Mouse (Mus musculus) CH12.LX (cell line): ENCODE data around the gene Msi2. TPM values are rescaled to one million over a fixed set of nuclear protein-coding genes. Genes with fewer than 3 reads are reported as not detected.
A peak's percentile ranks its signal among the peaks of the same experiment; 100 is the strongest.

ENCODE experiments used
- DNase-seq: peaks from one replicate; pipeline ENCODE4 v3.0.0-alpha.2; 2013; ENCODE audit errors: extremely low read depth
- H3K27ac ChIP-seq: 2 replicates; pipeline ENCODE4 v1.5.1; 2012; ENCODE audit warnings: low read depth, mild to moderate bottlenecking, control low read depth, moderate library complexity; ENCODE audit not compliant: insufficient read depth
- H3K27me3 ChIP-seq: replicated peaks from 2 replicates; pipeline ENCODE3; 2012; ENCODE audit warnings: inconsistent platforms
- H3K36me3 ChIP-seq, 2 experiments: replicated peaks in 1 of 2; 2 replicates each; pipeline versions ENCODE3 to v1.6.1; 2012; ENCODE audit warnings: inconsistent platforms in 1 of 2, low read length in 1 of 2, mild to moderate bottlenecking in 1 of 2, mixed read lengths in 1 of 2, moderate library complexity in 1 of 2; ENCODE audit not compliant: control insufficient read depth in 1 of 2, insufficient read depth in 1 of 2
- H3K4me1 ChIP-seq, 2 experiments: 2 replicates each; pipeline ENCODE4 v1.6.1; 2012; ENCODE audit warnings: inconsistent platforms in 1 of 2, moderate library complexity in 1 of 2; ENCODE audit not compliant: insufficient read depth in 2 of 2, control insufficient read depth in 1 of 2
- H3K4me2 ChIP-seq: 2 replicates; pipeline ENCODE4 v1.6.1; 2012; ENCODE audit warnings: low read depth, mild to moderate bottlenecking, control low read depth; ENCODE audit not compliant: poor library complexity, insufficient read depth, severe bottlenecking
- H3K4me3 ChIP-seq, 3 experiments: fragments of 150-350 bp in 1 of 3; sonication (generic) in 1 of 3; replicated peaks in 1 of 3; 2 replicates each; pipeline versions ENCODE3 to v1.5.1; 2011 to 2012; ENCODE audit warnings: low read depth in 2 of 3, low read length in 2 of 3, mild to moderate bottlenecking in 2 of 3, moderate library complexity in 2 of 3, control low read depth in 1 of 3, improper control_type of control experiment in 1 of 3, inconsistent platforms in 1 of 3, mixed read lengths in 1 of 3; ENCODE audit not compliant: poor library complexity in 1 of 3
- H3K79me2 ChIP-seq: replicated peaks from 2 replicates; pipeline ENCODE4 v1.6.1; 2012; ENCODE audit warnings: mild to moderate bottlenecking, moderate library complexity; ENCODE audit not compliant: control insufficient read depth, poor library complexity, insufficient read depth, severe bottlenecking; ENCODE audit errors: extremely low read depth
- H3K9ac ChIP-seq: 2 replicates; pipeline ENCODE4 v1.6.1; 2012; ENCODE audit warnings: low read depth, mild to moderate bottlenecking, control low read depth, moderate library complexity; ENCODE audit not compliant: insufficient read depth
- H3K9me3 ChIP-seq: replicated peaks from 2 replicates; pipeline ENCODE3; 2012; ENCODE audit warnings: low read length, inconsistent platforms, mixed read lengths
- BHLHE40 ChIP-seq: IDR thresholded peaks from 2 replicates; pipeline ENCODE4 v1.6.1; 2011; ENCODE audit warnings: mild to moderate bottlenecking, low read depth, low read length, improper control_type of control experiment
- CHD1 ChIP-seq: IDR thresholded peaks from 2 replicates; pipeline ENCODE4 v1.6.1; 2012; ENCODE audit warnings: low read depth, low read length, improper control_type of control experiment, inconsistent platforms
- CHD2 ChIP-seq: IDR thresholded peaks from 2 replicates; pipeline ENCODE4 v1.6.1; 2011; ENCODE audit warnings: low read length, improper control_type of control experiment
- CTCF ChIP-seq, 2 experiments: IDR thresholded peaks in 1 of 2; conservative IDR thresholded peaks in 1 of 2; 2 replicates each; pipeline ENCODE4 v1.5.1; 2011 to 2012; ENCODE audit warnings: low read depth in 2 of 2, low read length in 2 of 2, improper control_type of control experiment in 1 of 2, inconsistent platforms in 1 of 2, mild to moderate bottlenecking in 1 of 2, moderate library complexity in 1 of 2
- E2F4 ChIP-seq: IDR thresholded peaks from 2 replicates; pipeline ENCODE4 v1.6.1; 2011; ENCODE audit warnings: low read depth, low read length, improper control_type of control experiment; ENCODE audit not compliant: insufficient replicate concordance
- ETS1 ChIP-seq: conservative IDR thresholded peaks from 2 replicates; pipeline ENCODE4 v1.6.1; 2012; ENCODE audit warnings: low read depth, mild to moderate bottlenecking, inconsistent platforms, low read length, improper control_type of control experiment, moderate library complexity
- HCFC1 ChIP-seq: IDR thresholded peaks from 2 replicates; pipeline ENCODE4 v1.6.1; 2012; ENCODE audit warnings: low read depth, mild to moderate bottlenecking, inconsistent platforms, low read length, improper control_type of control experiment
- IRF4 ChIP-seq: IDR thresholded peaks from 2 replicates; pipeline ENCODE4 v1.6.1; 2014; ENCODE audit warnings: low read depth, mild to moderate bottlenecking, inconsistent platforms, low read length, improper control_type of control experiment
- JUN ChIP-seq: IDR thresholded peaks from 2 replicates; pipeline ENCODE4 v1.6.1; 2011; ENCODE audit warnings: low read depth, mild to moderate bottlenecking, low read length, improper control_type of control experiment, moderate library complexity; ENCODE audit not compliant: insufficient read depth
- JUND ChIP-seq: conservative IDR thresholded peaks from 2 replicates; pipeline ENCODE4 v1.6.1; 2011; ENCODE audit warnings: low read depth, low read length, improper control_type of control experiment
- KAT2A ChIP-seq: IDR thresholded peaks from 2 replicates; pipeline ENCODE4 v1.6.1; 2012; ENCODE audit warnings: low read length, improper control_type of control experiment, inconsistent platforms; ENCODE audit not compliant: insufficient replicate concordance
- MAX ChIP-seq: IDR thresholded peaks from 2 replicates; pipeline ENCODE4 v1.6.1; 2011; ENCODE audit warnings: low read length, improper control_type of control experiment
- POLR2A ChIP-seq: IDR thresholded peaks from 2 replicates; pipeline ENCODE4 v1.6.1; 2011; ENCODE audit warnings: low read depth, mild to moderate bottlenecking, improper control_type of control experiment, low read length
- POLR2AphosphoS2 ChIP-seq: IDR thresholded peaks from 2 replicates; pipeline ENCODE4 v1.6.1; 2011; ENCODE audit warnings: low read depth, low read length, improper control_type of control experiment
- RAD21 ChIP-seq: IDR thresholded peaks from 2 replicates; pipeline ENCODE4 v1.6.1; 2011; ENCODE audit warnings: low read depth, mild to moderate bottlenecking, low read length, improper control_type of control experiment, moderate library complexity
- RCOR1 ChIP-seq: conservative IDR thresholded peaks from 2 replicates; pipeline ENCODE4 v1.6.1; 2012; ENCODE audit warnings: low read depth, mild to moderate bottlenecking, inconsistent platforms, low read length, improper control_type of control experiment
- SIN3A ChIP-seq: IDR thresholded peaks from 2 replicates; pipeline ENCODE4 v1.6.1; 2012; ENCODE audit warnings: low read length, improper control_type of control experiment, inconsistent platforms
- SMC3 ChIP-seq: IDR thresholded peaks from 2 replicates; pipeline ENCODE4 v1.6.1; 2011; ENCODE audit warnings: low read depth, low read length, improper control_type of control experiment
- TCF12 ChIP-seq: IDR thresholded peaks from 2 replicates; pipeline ENCODE4 v1.6.1; 2014; ENCODE audit warnings: low read depth, mild to moderate bottlenecking, inconsistent platforms, low read length, improper control_type of control experiment
- USF1 ChIP-seq: IDR thresholded peaks from 2 replicates; pipeline ENCODE4 v1.6.1; 2014; ENCODE audit warnings: low read depth, mild to moderate bottlenecking, inconsistent platforms, low read length, improper control_type of control experiment
- USF2 ChIP-seq: conservative IDR thresholded peaks from 2 replicates; pipeline ENCODE4 v1.6.1; 2011; ENCODE audit warnings: low read depth, low read length, improper control_type of control experiment
- ZC3H11A ChIP-seq: IDR thresholded peaks from 2 replicates; pipeline ENCODE4 v1.6.1; 2012; ENCODE audit warnings: low read depth, mild to moderate bottlenecking, inconsistent platforms, low read length, improper control_type of control experiment
- ZKSCAN1 ChIP-seq: IDR thresholded peaks from 2 replicates; pipeline ENCODE4 v1.6.1; 2012; ENCODE audit warnings: low read depth, inconsistent platforms, low read length, improper control_type of control experiment, borderline replicate concordance
- dilution Hi-C: fragments of 300-500 bp; cut with MboI; formaldehyde crosslinking; loops from 2 replicates; pipeline ENCODE4 v1.14.3; 2020; ENCODE audit warnings: low sequenced_read_pairs; ENCODE audit not compliant: extremely low pct_unique_long_range_greater_than_20kb, extremely low pct_ligation_motif_present
- in situ Hi-C: fragments of 300-500 bp; cut with MboI; formaldehyde crosslinking; loops from 3 replicates; pipeline ENCODE4 v1.14.3; 2019; ENCODE audit warnings: low sequenced_read_pairs, low pct_ligation_motif_present, low pct_unique_long_range_greater_than_20kb, mixed read lengths
- polyA plus RNA-seq: library from polyadenylated mRNA; unstranded; fragments of >175 nt; gene quantifications from 2 replicates; pipeline ENCODE4 v1.2.1, GENCODE M21; 2012; ENCODE audit warnings: low read depth; ENCODE audit not compliant: insufficient read length
- total RNA-seq, 2 experiments: library from RNA; depleted of rRNA; stranded (reverse); fragments of 300-350 nt in 1 of 2; fragments of >200 nt in 1 of 2; gene quantifications; 2 replicates each; pipeline ENCODE4 v1.2.3; 2012 to 2014

Msi2 gene
- total and polyA plus RNA-seq, 3 experiments, result 40.3 to 73.1 (median 52.6) TPM

GRCm38 (mm10) chr11:88293631-88294393 is 424.5 kb downstream of the Msi2 start, which contains the start of gene Ccdc182:
TSS of gene Ccdc182 (plus strand) at chr11:88294058.
- Histone ChIP-seq H3K36me3 (no peaks in the 10 kb centered on the region), H3K9ac (no peak within 1 kb of the TSS), H3K27ac (no peak within 1 kb of the TSS), H3K79me2 (no peaks in the 10 kb centered on the region), H3K4me1 (no peaks in the 10 kb centered on the region), H3K9me3 (no peaks in the 10 kb centered on the region), H3K4me2 (no peak within 1 kb of the TSS), H3K27me3 (no peaks in the 10 kb centered on the region), H3K4me3 (no peak within 1 kb of the TSS)
- TF ChIP-seq BHLHE40, result no peak
- TF ChIP-seq MAX, result no peak
- TF ChIP-seq CHD2, result no peak
- TF ChIP-seq SMC3, result 0 out of 2 replicates have a peak, but pooled peaks have one; percentile 11
- in situ Hi-C loops, result loop anchor here (10.0 kb wide), 1 partner anchor 531 kb away; no protein-coding TSS in a partner anchor
- dilution Hi-C loops, result no loop called here
- no peak for DNase-seq

- H3K4me1 ChIP-seq, result no peaks in the 10 kb centered on the region
- DNase-seq, result peak; percentile 17
- no peak overlapping the region for H3K4me3 ChIP-seq
- no peaks in the 10 kb centered on the region for H3K27me3 ChIP-seq
- no peaks in the 10 kb centered on the region for H3K79me2 ChIP-seq
- H3K9me3 ChIP-seq, result no peaks in the 10 kb centered on the region
- no peak overlapping the region for H3K4me2 ChIP-seq
- H3K36me3 ChIP-seq, result no peaks in the 10 kb centered on the region
- in situ Hi-C loops, result loop anchor here (10.0 kb wide), 1 partner anchor 533 kb away; no protein-coding TSS in a partner anchor
- dilution Hi-C loops, result no loop called here
- 0 out of 2 replicates have a peak, but pooled peaks have one; percentile 11 for TF ChIP-seq IRF4
- TF ChIP-seq RAD21, result peak; percentile 85
- no peak for TF ChIP-seq HCFC1
- TF ChIP-seq ZKSCAN1, result no peak
- TF ChIP-seq ZC3H11A, result peak; percentile 44
- peak; percentile 74 for TF ChIP-seq SMC3
- peak in 1 of 2 experiments; percentile 81; a peak in 2 of 4 replicates for TF ChIP-seq CTCF (conservative IDR thresholded peaks at IDR 0.05 in 1 of 2, IDR thresholded peaks at IDR 0.05 in 1 of 2; ENCODE audit: low read depth in 2 of 2, low read length in 2 of 2)
- H3K27ac ChIP-seq, result no peak overlapping the region
- H3K9ac ChIP-seq, result no peak overlapping the region
These were observed 426.6 kb downstream of the Msi2 start for GRCm38 (mm10) chr11:88291688-88292087.

GRCm38 (mm10) chr11:88291245-88291644 is 427.1 kb downstream of the Msi2 start:
- H3K9ac ChIP-seq, result no peak overlapping the region
- no peaks in the 10 kb centered on the region for H3K9me3 ChIP-seq
- H3K4me2 ChIP-seq, result no peak overlapping the region
- no peak for TF ChIP-seq CTCF (conservative IDR thresholded peaks at IDR 0.05 in 1 of 2, IDR thresholded peaks at IDR 0.05 in 1 of 2; ENCODE audit: low read depth in 2 of 2, low read length in 2 of 2)
- TF ChIP-seq USF1, result no peak
- no peak for TF ChIP-seq ZKSCAN1
- no peak for TF ChIP-seq ETS1
- TF ChIP-seq RCOR1, result no peak
- no peak for TF ChIP-seq CHD1
- TF ChIP-seq USF2, result no peak
- TF ChIP-seq POLR2A, result no peak
- no peak for TF ChIP-seq TCF12
- TF ChIP-seq SIN3A, result no peak
- no peak for TF ChIP-seq JUND
- TF ChIP-seq IRF4, result no peak
- no peak for TF ChIP-seq BHLHE40
- TF ChIP-seq JUN, result no peak
- TF ChIP-seq SMC3, result no peak
- no peak for TF ChIP-seq KAT2A
- TF ChIP-seq E2F4, result no peak
- no peak for TF ChIP-seq POLR2AphosphoS2
- no peak for TF ChIP-seq CHD2
- no peaks in the 10 kb centered on the region for H3K4me1 ChIP-seq
- H3K27ac ChIP-seq, result no peak overlapping the region
- H3K79me2 ChIP-seq, result no peaks in the 10 kb centered on the region
- in situ Hi-C loops (loop anchor here (10.0 kb wide), 1 partner anchor 534 kb away; no protein-coding TSS in a partner anchor), dilution Hi-C loops (no loop called here)
- DNase-seq, result no peak
- H3K27me3 ChIP-seq, result no peaks in the 10 kb centered on the region
- H3K36me3 ChIP-seq, result no peaks in the 10 kb centered on the region
- no peak overlapping the region for H3K4me3 ChIP-seq
